8 mouse cellular contexts compared by ENCODE assay signal in genomic region chr13:23576351-23576881, GRCm38 (mm10). TPM values are rescaled to one million over a fixed set of nuclear protein-coding genes. Genes with fewer than 3 reads are reported as not detected.
A peak's percentile ranks its signal among the peaks of the same experiment; 100 is the strongest.
DNase-seq lines count a peak whose midpoint lies in the region; ATAC-seq and TF ChIP-seq lines count a peak whose summit lies in the region.

No protein-coding gene starts in this region.

- no peak for ATAC-seq in lung, embryonic 16.5 days (ENCODE audit: low read depth)
- ATAC-seq in erythroblast, adult 5-6 weeks (replicated peaks; ENCODE audit: low FRiP score, poor library complexity, severe bottlenecking) = peak; percentile 7
- no peak for ATAC-seq in limb, embryonic 14.5 days (ENCODE audit: low FRiP score, low read depth)
- ATAC-seq in stomach, embryonic 14.5 days (ENCODE audit: insufficient number of reproducible peaks, insufficient read depth, low FRiP score, low read depth) = no peak

- H3K4me1 ChIP-seq in lung, embryonic 16.5 days (replicated peaks; ENCODE audit: control insufficient read depth, insufficient read depth, low read length) = peaks cover 10% of the 10 kb centered on the region
- no peaks in the 10 kb centered on the region for H3K4me1 ChIP-seq in lung, adult 2 months (ENCODE audit: control insufficient read depth, insufficient read depth, low read length)
- peaks cover 23% of the 10 kb centered on the region for H3K4me1 ChIP-seq in limb, embryonic 14.5 days (ENCODE audit: control insufficient read depth, insufficient read depth, low read length)
- H3K4me1 ChIP-seq in stomach, embryonic 14.5 days (ENCODE audit: control insufficient read depth, insufficient read depth, low read length) = peaks cover 10% of the 10 kb centered on the region; the same call in 1 of the 2 replicates

- H3K9ac ChIP-seq in lung, embryonic 16.5 days (ENCODE audit: low read length) = peak overlapping the region; percentile 75
- H3K9ac ChIP-seq in limb, embryonic 14.5 days (ENCODE audit: low read depth, low read length, severe bottlenecking) = peak overlapping the region; percentile 74
- peak overlapping the region; percentile 69 for H3K9ac ChIP-seq in stomach, embryonic 14.5 days (replicated peaks; ENCODE audit: low read depth, low read length)

- peak overlapping the region; percentile 80 for H3K27ac ChIP-seq in lung, embryonic 16.5 days (ENCODE audit: low read length)
- H3K27ac ChIP-seq in limb, embryonic 14.5 days (replicated peaks; ENCODE audit: low read depth, low read length) = peak overlapping the region; percentile 87
- peak overlapping the region; percentile 84 for H3K27ac ChIP-seq in stomach, embryonic 14.5 days (ENCODE audit: low read length)

- intact Hi-C loops in left cerebral cortex, postnatal 14 days (cut with DNase I) = no loop called here

- no peaks in the 10 kb centered on the region for H3K27me3 ChIP-seq in lung, embryonic 16.5 days (ENCODE audit: control insufficient read depth, insufficient read depth, low read depth, low read length)
- no peaks in the 10 kb centered on the region for H3K27me3 ChIP-seq in limb, embryonic 14.5 days (ENCODE audit: control insufficient read depth, insufficient read depth, low read length)
- H3K27me3 ChIP-seq in stomach, embryonic 14.5 days (ENCODE audit: control insufficient read depth, insufficient read depth, low read length) = no peaks in the 10 kb centered on the region

- DNase-seq in lung, adult 2 months = no peak
- no peak for DNase-seq in limb, embryonic 14.5 days (ENCODE audit: low spot score)
- DNase-seq in left cerebral cortex, postnatal 14 days (ENCODE audit: low spot score in 2 of 2) = no peak
- DNase-seq in spleen, postnatal 4 days (ENCODE audit: low spot score in 2 of 2) = no peak
- DNase-seq in gastrocnemius, adult 18-20 months (ENCODE audit: low spot score) = no peak

- no peak for TF ChIP-seq POLR2A in lung, adult 2 months (IDR thresholded peaks at IDR 0.05; ENCODE audit: borderline replicate concordance, extremely low read depth, low read depth, low read length)
- peak; percentile 60; the same call in 1 of the 2 replicates for TF ChIP-seq POLR2A in limb, embryonic 14.5 days (IDR thresholded peaks at IDR 0.05; ENCODE audit: borderline replicate concordance, extremely low read depth, insufficient read depth, insufficient read length)

- no peaks in the 10 kb centered on the region for H3K36me3 ChIP-seq in lung, embryonic 16.5 days (ENCODE audit: control insufficient read depth, insufficient read depth, low read length)
- H3K36me3 ChIP-seq in limb, embryonic 14.5 days (ENCODE audit: control insufficient read depth, insufficient read depth, low read length) = no peaks in the 10 kb centered on the region
- H3K36me3 ChIP-seq in stomach, embryonic 14.5 days (ENCODE audit: control insufficient read depth, insufficient read depth, low read length) = no peaks in the 10 kb centered on the region

- no peaks in the 10 kb centered on the region for H3K9me3 ChIP-seq in lung, embryonic 16.5 days (ENCODE audit: control insufficient read depth, low read length)
- H3K9me3 ChIP-seq in limb, embryonic 14.5 days (ENCODE audit: control insufficient read depth, low read length) = no peaks in the 10 kb centered on the region
- H3K9me3 ChIP-seq in stomach, embryonic 14.5 days (ENCODE audit: control insufficient read depth, low read depth, low read length) = no peaks in the 10 kb centered on the region

- TF ChIP-seq CTCF in lung, adult 2 months (IDR thresholded peaks at IDR 0.05; ENCODE audit: insufficient read depth, low read length) = no peak

- peak overlapping the region; percentile 72 for H3K4me2 ChIP-seq in lung, embryonic 16.5 days (ENCODE audit: low read depth, low read length)
- H3K4me2 ChIP-seq in limb, embryonic 14.5 days (replicated peaks; ENCODE audit: low read depth, low read length, severe bottlenecking) = peak overlapping the region; percentile 63
- H3K4me2 ChIP-seq in stomach, embryonic 14.5 days (replicated peaks; ENCODE audit: low read depth, low read length) = peak overlapping the region; percentile 60

- peak overlapping the region; percentile 58 for H3K4me3 ChIP-seq in lung, embryonic 16.5 days (ENCODE audit: low read length)
- H3K4me3 ChIP-seq in lung, adult 2 months (replicated peaks; ENCODE audit: extremely low read depth, low read depth, low read length) = no peak overlapping the region
- H3K4me3 ChIP-seq in limb, embryonic 14.5 days (replicated peaks; ENCODE audit: low read length) = peak overlapping the region; percentile 40
- peak overlapping the region; percentile 42 for H3K4me3 ChIP-seq in stomach, embryonic 14.5 days (ENCODE audit: low read depth, low read length)

- WGBS in lung, embryonic 16.5 days = 3% methylated on average over 7 of the region's 7 CpGs
- 43% methylated on average over 7 of the region's 7 CpGs for WGBS in lung, adult 2 months
- 3% methylated on average over 7 of the region's 7 CpGs for WGBS in limb, embryonic 14.5 days
- WGBS in stomach, embryonic 14.5 days = 4% methylated on average over 7 of the region's 7 CpGs

RNA-seq across cellular contexts. Expression of gene Hist1h3d, which starts 0.9 kb away (rescaled TPM):
- 7.4 and 9.5 TPM in 2 replicates for polyA plus RNA-seq in lung, embryonic 16.5 days (2015; fragmentation: Nextera tagmentation; extraction: Ambion mirVana)
- 2.6 and 4.5 TPM in 2 replicates for polyA plus RNA-seq in lung, adult 2 months (2012; rRNA removed)
- total RNA-seq in erythroblast, adult 5-6 weeks (2015; ENCODE audit: low replicate concordance) = 52.8 and 69.6 TPM in 2 replicates
- 50.4 and 63.8 TPM in 2 replicates for total RNA-seq in erythroblast, adult 5-6 weeks (2017; ENCODE audit: low replicate concordance)
- 30.0 and 33.8 TPM in 2 replicates for polyA plus RNA-seq in limb, embryonic 14.5 days (2012; rRNA removed)
- polyA plus RNA-seq in limb, embryonic 14.5 days (2014; fragmentation: Nextera tagmentation; extraction: Ambion mirVana) = 6.8 and 10.4 TPM in 2 replicates
- 11.2 and 16.2 TPM in 2 replicates for polyA plus RNA-seq in stomach, embryonic 14.5 days (2014; fragmentation: Nextera tagmentation; extraction: Ambion mirVana)
- total RNA-seq in left cerebral cortex, postnatal 14 days (2021) = 1 to 10 TPM; 9.4 to 9.9 TPM
- 1 to 10 TPM; 3.2 to 3.7 TPM for total RNA-seq in gastrocnemius, adult 18-20 months (2021)

RNA-seq across cellular contexts. Expression of gene Hist1h2ad, which starts 2.2 kb away (rescaled TPM):
- polyA plus RNA-seq in lung, embryonic 16.5 days (2015; fragmentation: Nextera tagmentation; extraction: Ambion mirVana) = 2.9 and 3.4 TPM in 2 replicates
- 1.2 and 2.0 TPM in 2 replicates for polyA plus RNA-seq in lung, adult 2 months (2012; rRNA removed)
- not detected in 2 replicates for total RNA-seq in erythroblast, adult 5-6 weeks (2015; ENCODE audit: low replicate concordance)
- total RNA-seq in erythroblast, adult 5-6 weeks (2017; ENCODE audit: low replicate concordance) = 370 and 678 TPM in 2 replicates
- polyA plus RNA-seq in limb, embryonic 14.5 days (2012; rRNA removed) = 6.1 and 13.9 TPM in 2 replicates
- polyA plus RNA-seq in limb, embryonic 14.5 days (2014; fragmentation: Nextera tagmentation; extraction: Ambion mirVana) = 1.2 and 5.3 TPM in 2 replicates
- 4.1 and 6.2 TPM in 2 replicates for polyA plus RNA-seq in stomach, embryonic 14.5 days (2014; fragmentation: Nextera tagmentation; extraction: Ambion mirVana)
- 1 to 10 TPM; 3.0 to 5.1 TPM for total RNA-seq in left cerebral cortex, postnatal 14 days (2021)
- total RNA-seq in gastrocnemius, adult 18-20 months (2021) = 1 to 10 TPM in 1 of 2 experiments, under 1 TPM in 1; 0.80 to 1.7 TPM

RNA-seq across cellular contexts. Expression of gene Hist1h2bf, which starts 2.4 kb away (rescaled TPM):
- polyA plus RNA-seq in lung, embryonic 16.5 days (2015; fragmentation: Nextera tagmentation; extraction: Ambion mirVana) = 4.8 and 6.8 TPM in 2 replicates
- 2.7 and 3.4 TPM in 2 replicates for polyA plus RNA-seq in lung, adult 2 months (2012; rRNA removed)
- total RNA-seq in erythroblast, adult 5-6 weeks (2015; ENCODE audit: low replicate concordance) = 208 and 222 TPM in 2 replicates
- total RNA-seq in erythroblast, adult 5-6 weeks (2017; ENCODE audit: low replicate concordance) = 253 and 407 TPM in 2 replicates
- 17.8 and 25.9 TPM in 2 replicates for polyA plus RNA-seq in limb, embryonic 14.5 days (2012; rRNA removed)
- 5.3 and 8.5 TPM in 2 replicates for polyA plus RNA-seq in limb, embryonic 14.5 days (2014; fragmentation: Nextera tagmentation; extraction: Ambion mirVana)
- 7.1 and 7.3 TPM in 2 replicates for polyA plus RNA-seq in stomach, embryonic 14.5 days (2014; fragmentation: Nextera tagmentation; extraction: Ambion mirVana)
- total RNA-seq in left cerebral cortex, postnatal 14 days (2021) = 10 to 100 TPM; 24.6 to 36.3 TPM
- total RNA-seq in gastrocnemius, adult 18-20 months (2021) = 1 to 10 TPM; 1.3 to 5.3 TPM

RNA-seq across cellular contexts. Expression of gene Hist1h4d, which starts 5.0 kb away (rescaled TPM):
- polyA plus RNA-seq in lung, embryonic 16.5 days (2015; fragmentation: Nextera tagmentation; extraction: Ambion mirVana) = 130 and 135 TPM in 2 replicates
- 9.0 and 9.5 TPM in 2 replicates for polyA plus RNA-seq in lung, adult 2 months (2012; rRNA removed)
- 243 and 262 TPM in 2 replicates for total RNA-seq in erythroblast, adult 5-6 weeks (2015; ENCODE audit: low replicate concordance)
- total RNA-seq in erythroblast, adult 5-6 weeks (2017; ENCODE audit: low replicate concordance) = 403 and 449 TPM in 2 replicates
- polyA plus RNA-seq in limb, embryonic 14.5 days (2012; rRNA removed) = 9.4 and 9.8 TPM in 2 replicates
- 95.5 and 101 TPM in 2 replicates for polyA plus RNA-seq in limb, embryonic 14.5 days (2014; fragmentation: Nextera tagmentation; extraction: Ambion mirVana)
- 99.6 and 119 TPM in 2 replicates for polyA plus RNA-seq in stomach, embryonic 14.5 days (2014; fragmentation: Nextera tagmentation; extraction: Ambion mirVana)
- total RNA-seq in left cerebral cortex, postnatal 14 days (2021) = 100 to 1,000 TPM; 132 to 148 TPM
- total RNA-seq in gastrocnemius, adult 18-20 months (2021) = 10 to 100 TPM; 33.6 to 46.4 TPM

RNA-seq across cellular contexts. Expression of gene Hist1h2bg, which starts 5.2 kb away (rescaled TPM):
- polyA plus RNA-seq in lung, embryonic 16.5 days (2015; fragmentation: Nextera tagmentation; extraction: Ambion mirVana) = 13.6 and 15.8 TPM in 2 replicates
- 9.8 and 22.7 TPM in 2 replicates for polyA plus RNA-seq in lung, adult 2 months (2012; rRNA removed)
- 170 and 206 TPM in 2 replicates for total RNA-seq in erythroblast, adult 5-6 weeks (2015; ENCODE audit: low replicate concordance)
- 470 and 670 TPM in 2 replicates for total RNA-seq in erythroblast, adult 5-6 weeks (2017; ENCODE audit: low replicate concordance)
- 38.9 and 60.8 TPM in 2 replicates for polyA plus RNA-seq in limb, embryonic 14.5 days (2012; rRNA removed)
- 6.9 and 10.0 TPM in 2 replicates for polyA plus RNA-seq in limb, embryonic 14.5 days (2014; fragmentation: Nextera tagmentation; extraction: Ambion mirVana)
- polyA plus RNA-seq in stomach, embryonic 14.5 days (2014; fragmentation: Nextera tagmentation; extraction: Ambion mirVana) = 11.0 and 12.6 TPM in 2 replicates
- 10 to 100 TPM; 79.2 to 92.9 TPM for total RNA-seq in left cerebral cortex, postnatal 14 days (2021)
- total RNA-seq in gastrocnemius, adult 18-20 months (2021) = 1 to 10 TPM; 2.2 to 3.7 TPM
